Mouse (Mus musculus) kidney, postnatal 0 days (tissue): Measurements from ENCODE around the gene Yae1d1. TPM values are rescaled to one million over a fixed set of nuclear protein-coding genes. Genes with fewer than 3 reads are reported as not detected.
A peak's percentile ranks its signal among the peaks of the same experiment; 100 is the strongest.

Experiments
- ATAC-seq: fragments of 200-750 bp; cut with Nextera tagmentation; replicated peaks from 2 replicates; pipeline ENCODE4 v1.8.0; 2017; ENCODE audit warnings: low read depth, moderate number of reproducible peaks, moderate TSS enrichment, moderate library complexity; ENCODE audit not compliant: low FRiP score
- DNase-seq: peaks from one replicate; pipeline ENCODE4 v3.0.0-alpha.2; 2016; ENCODE audit warnings: low spot score
- H3K27ac ChIP-seq: fragments of 300-500 bp; sonication (generic); 2 replicates; pipeline ENCODE4 v1.5.1; 2014; ENCODE audit warnings: mild to moderate bottlenecking
- H3K27me3 ChIP-seq: fragments of 300-500 bp; sonication (generic); 2 replicates; pipeline ENCODE4 v1.6.1; 2014; ENCODE audit warnings: low read length, mixed read lengths; ENCODE audit not compliant: insufficient read depth
- H3K36me3 ChIP-seq: fragments of 300-500 bp; sonication (generic); 2 replicates; pipeline ENCODE4 v1.6.1; 2014; ENCODE audit warnings: low read length, mixed read lengths; ENCODE audit not compliant: insufficient read depth
- H3K4me1 ChIP-seq: fragments of 300-500 bp; sonication (generic); replicated peaks from 2 replicates; pipeline ENCODE4 v1.6.1; 2014; ENCODE audit warnings: antibody characterized with exemption, low read length, mixed read lengths; ENCODE audit not compliant: insufficient read depth
- H3K4me2 ChIP-seq: fragments of 300-500 bp; sonication (generic); 2 replicates; pipeline ENCODE4 v1.6.1; 2014; ENCODE audit warnings: mild to moderate bottlenecking, low read length, moderate library complexity, mixed read lengths
- H3K4me3 ChIP-seq: fragments of 300-500 bp; sonication (generic); replicated peaks from 2 replicates; pipeline ENCODE4 v1.5.1; 2014; ENCODE audit warnings: low read depth, low read length
- H3K9ac ChIP-seq: fragments of 300-500 bp; sonication (generic); 2 replicates; pipeline ENCODE4 v1.6.1; 2014; ENCODE audit warnings: low read depth, low read length
- H3K9me3 ChIP-seq: fragments of 300-500 bp; sonication (generic); replicated peaks from 2 replicates; pipeline ENCODE4 v1.6.1; 2016; ENCODE audit warnings: low read length, inconsistent platforms, mixed read lengths
- CTCF ChIP-seq: IDR thresholded peaks from 2 replicates; pipeline ENCODE4 v1.5.1; 2016; ENCODE audit warnings: antibody characterized with exemption, low read depth, mild to moderate bottlenecking, moderate library complexity
- WGBS: fragments of 180-500 bp; shearing (Covaris S2); extraction: QIAGEN DNeasy Blood & Tissue Kit; methylation state at CpG from one replicate; pipeline ENCODE4 v1.1.7; 2014; 5-methylcytosine and 5-hydroxymethylcytosine counted together
- polyA plus RNA-seq: library from polyadenylated mRNA; unstranded; fragments of >200 nt; fragmentation: Nextera tagmentation; extraction: Ambion mirVana; gene quantifications from 2 replicates; pipeline ENCODE4 v1.2.1, GENCODE M21; 2015

The Yae1d1 gene
- polyA plus RNA-seq, 1 experiment from 2014 or later, result 71.4 TPM

DNA sequence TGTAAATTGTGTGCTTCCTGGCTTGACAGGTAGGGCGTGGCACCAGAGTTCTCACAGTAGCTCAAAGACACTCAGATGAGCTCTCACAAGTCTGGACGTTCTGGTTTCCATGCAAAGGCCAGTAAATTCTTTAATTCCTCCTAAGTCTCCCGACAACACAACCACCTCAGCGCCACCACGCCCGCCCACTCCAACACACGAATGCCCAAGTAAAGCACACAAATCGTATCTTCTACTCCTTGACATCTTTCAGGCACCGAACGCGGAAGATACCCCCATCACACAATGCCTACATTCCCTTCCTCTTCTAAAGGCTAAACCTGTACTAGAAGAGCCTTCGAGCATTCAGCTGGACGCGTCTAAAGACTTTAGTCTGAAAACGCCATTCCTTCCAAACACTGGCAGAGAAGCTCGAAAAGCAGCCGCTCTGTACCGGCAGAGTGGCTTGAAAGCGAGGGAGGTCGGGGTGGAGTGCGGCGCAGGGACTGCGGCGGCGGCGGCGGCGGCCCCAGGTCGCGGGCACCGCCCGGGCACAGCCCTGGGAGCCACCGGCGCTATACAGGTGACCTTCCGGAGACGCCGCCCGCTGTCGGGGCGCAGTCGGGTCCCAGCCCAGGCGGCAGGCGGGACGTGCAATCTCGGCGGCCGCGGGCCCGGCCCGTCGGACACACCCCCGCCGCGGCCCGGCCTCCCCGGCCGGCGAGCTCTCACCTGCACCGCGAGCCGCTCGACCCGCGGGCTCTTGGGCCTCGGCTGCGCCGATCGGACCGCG lies 49.7 kb downstream of the Yae1d1 start:
- Histone ChIP-seq H3K27me3 (no peaks in the 10 kb centered on the region), H3K27ac (peak overlapping the region; percentile 94), H3K9me3 (no peaks in the 10 kb centered on the region), H3K4me2 (peak overlapping the region; percentile 80), H3K4me1 (no peaks in the 10 kb centered on the region; the same call in 1 of the 2 replicates), H3K4me3 (peak overlapping the region; percentile 91), H3K36me3 (no peaks in the 10 kb centered on the region), H3K9ac (peak overlapping the region; percentile 92)
- peak; percentile 34 for DNase-seq
- under 1% methylated on average over 65 of the region's 70 CpGs for WGBS
- no peak for TF ChIP-seq CTCF
- ATAC-seq, result peak; percentile 86

DNA sequence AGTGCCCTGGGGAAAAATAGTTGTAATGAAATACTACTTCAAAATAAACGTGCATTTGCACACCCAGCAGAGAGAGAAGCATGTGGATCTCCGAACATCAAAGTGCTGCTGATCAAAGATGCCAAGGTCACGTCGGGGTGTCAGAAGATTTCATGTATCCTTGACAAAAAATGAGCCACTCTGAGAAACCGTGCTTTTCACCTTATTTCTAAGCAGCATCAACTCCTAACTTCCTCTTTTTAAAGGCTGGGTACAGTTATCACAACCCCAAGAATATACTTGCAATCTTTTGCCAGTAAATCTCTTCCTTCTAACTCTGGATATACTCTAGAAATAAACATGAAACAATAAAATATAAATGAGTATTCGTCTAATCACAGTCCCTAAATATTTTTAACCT lies 50.8 kb downstream of the Yae1d1 start:
- WGBS, result 67% methylated on average over 6 of the region's 6 CpGs

More for the DNA sequence above, 50.8 kb downstream of the Yae1d1 start:
- ATAC-seq (no peak), DNase-seq (no peak)
- no peaks in the 10 kb centered on the region for H3K27me3 ChIP-seq
- H3K4me3 ChIP-seq, result no peak overlapping the region
- TF ChIP-seq CTCF, result no peak
- no peak overlapping the region for H3K4me2 ChIP-seq
- H3K4me1 ChIP-seq, result no peaks in the 10 kb centered on the region; the same call in 1 of the 2 replicates
- no peak overlapping the region for H3K27ac ChIP-seq
- H3K36me3 ChIP-seq, result no peaks in the 10 kb centered on the region
- H3K9ac ChIP-seq, result no peak overlapping the region
- H3K9me3 ChIP-seq, result no peaks in the 10 kb centered on the region

Other genes with a start within 250 kb of the Yae1d1 start
- 14.0 and 16.2 TPM in 2 replicates for gene Cdk13, start 188.3 kb downstream of the Yae1d1 start, polyA plus RNA-seq
- gene Rala, start 49.1 kb downstream of the Yae1d1 start, polyA plus RNA-seq, result 98.6 and 102 TPM in 2 replicates